In genomic region chr8:3606593-3606992, GRCm38 (mm10) we compare ENCODE assay signal across 11 mouse cellular contexts. TPM values are rescaled to one million over a fixed set of nuclear protein-coding genes. Genes with fewer than 3 reads are reported as not detected.
DNase-seq lines count a peak whose midpoint lies in the region; ATAC-seq and TF ChIP-seq lines count a peak whose summit lies in the region.
"Had no signal": no experiment of that assay in that cellular context is flagged by ENCODE, and none has a peak within 500 bp of the region (broad histone marks: within the 10 kb centered on the region; RNA-seq: fewer than 3 reads in every experiment).

No protein-coding gene starts in this region.

- ATAC-seq in kidney, embryonic 14.5 days (ENCODE audit: low FRiP score, low TSS enrichment) = peak; percentile 37; the same call in 1 of the 2 replicates

- H3K36me3 ChIP-seq in ES-E14 (ENCODE audit: control insufficient read depth, insufficient read depth, low read length, poor library complexity, severe bottlenecking) = peaks cover 81% of the 10 kb centered on the region
- H3K36me3 ChIP-seq in kidney, embryonic 14.5 days (ENCODE audit: control insufficient read depth, insufficient read depth, low read length) = peaks cover 69% of the 10 kb centered on the region

- in situ Hi-C loops in ES-E14 (cut with MboI; ENCODE audit: low sequenced_read_pairs in 2 of 2, unreplicated experiment in 2 of 2) = no loop called here

- peak overlapping the region; percentile 5 to 43; a peak in 2 of 4 replicates for H3K4me3 ChIP-seq in ES-E14 (ENCODE audit: insufficient read depth in 1 of 2, low read depth in 1 of 2, low read length in 2 of 2, poor library complexity in 1 of 2, severe bottlenecking in 1 of 2)
- H3K4me3 ChIP-seq in kidney, embryonic 14.5 days (ENCODE audit: low read length) = no peak overlapping the region
- H3K4me3 ChIP-seq: liver, embryonic 15.5 days had no signal

- H3K27ac ChIP-seq in ES-E14 (ENCODE audit: insufficient read depth, low read depth, low read length, poor library complexity, severe bottlenecking) = no peak overlapping the region
- no peak overlapping the region for H3K27ac ChIP-seq in kidney, embryonic 14.5 days (ENCODE audit: low read depth, low read length)
- H3K27ac ChIP-seq: liver, embryonic 15.5 days had no signal

- H3K4me2 ChIP-seq in kidney, embryonic 14.5 days (replicated peaks; ENCODE audit: low read depth, low read length) = no peak overlapping the region
- H3K4me2 ChIP-seq: liver, embryonic 15.5 days had no signal

- DNase-seq in heart, postnatal 4 days = peak; percentile 51
- DNase-seq in heart, postnatal 10 days = no peak
- DNase-seq in 416B (ENCODE audit: low read depth) (peak; percentile 68), ES-E14 (ENCODE audit: low read depth, low spot score) (no peak)
- DNase-seq in embryo, embryonic 10.5 days (ENCODE audit: low spot score) = no peak
- no peak for DNase-seq in ovary, postnatal 10 days (ENCODE audit: low spot score)
- DNase-seq: retina, postnatal 1 day; thymus, postnatal 4 days had no signal

- no peaks in the 10 kb centered on the region for H3K27me3 ChIP-seq in kidney, embryonic 14.5 days (ENCODE audit: control insufficient read depth, insufficient read depth, low read length)
- H3K27me3 ChIP-seq: liver, embryonic 15.5 days had no signal

- H3K4me1 ChIP-seq in ES-E14 (ENCODE audit: control insufficient read depth in 2 of 2, insufficient read depth in 2 of 2, low read length in 2 of 2, poor library complexity in 1 of 2) = peaks cover 0 to 18% of the 10 kb centered on the region in 2 experiments; a peak in 1 of 4 replicates
- H3K4me1 ChIP-seq in kidney, embryonic 14.5 days (ENCODE audit: control insufficient read depth, insufficient read depth, low read length) = no peaks in the 10 kb centered on the region

- no peaks in the 10 kb centered on the region for H3K9me3 ChIP-seq in ES-E14 (ENCODE audit: control insufficient read depth, insufficient read depth, low read depth, low read length)
- H3K9me3 ChIP-seq in kidney, embryonic 14.5 days (ENCODE audit: control insufficient read depth, low read length) = no peaks in the 10 kb centered on the region
- H3K9me3 ChIP-seq: liver, embryonic 15.5 days had no signal

- intact Hi-C loops in heart, postnatal 10 days (cut with DNase I) = no loop called here

- peak overlapping the region; percentile 35; the same call in 1 of the 2 replicates for H3K9ac ChIP-seq in ES-E14 (ENCODE audit: insufficient read depth, low read depth, low read length, poor library complexity, severe bottlenecking)
- no peak overlapping the region for H3K9ac ChIP-seq in kidney, embryonic 14.5 days (ENCODE audit: low read depth, low read length)
- H3K9ac ChIP-seq: liver, embryonic 15.5 days had no signal

- WGBS in kidney, embryonic 14.5 days = 78% methylated on average over 16 of the region's 16 CpGs

TF ChIP-seq in ES-E14, 5 proteins besides CTCF, POLR2A, EP300 and RAD21:
- TF ChIP-seq CHD2 (IDR thresholded peaks at IDR 0.05; ENCODE audit: low read depth, low read length) (no peak), ZNF384 (IDR thresholded peaks at IDR 0.05; ENCODE audit: low read depth, low read length) (no peak), MAFK (IDR thresholded peaks at IDR 0.05; ENCODE audit: insufficient read depth, low read depth, low read length) (no peak), ZC3H11A (IDR thresholded peaks at IDR 0.05; ENCODE audit: borderline replicate concordance, low read depth, low read length) (no peak), HCFC1 (IDR thresholded peaks at IDR 0.05; ENCODE audit: borderline replicate concordance, insufficient read depth, low read length) (no peak)
TF ChIP-seq in ES-E14: peak in this region for 0.

RNA-seq across cellular contexts. Expression of gene Xab2, which starts 14.5 kb away (rescaled TPM):
- 10 to 100 TPM; 20.9 to 21.3 TPM for total RNA-seq in heart, postnatal 4 days (2021)
- total RNA-seq in heart, postnatal 10 days (2021) = 10 to 100 TPM; 18.8 to 21.5 TPM
- 76.0 and 78.9 TPM in 2 replicates for total RNA-seq in ES-E14 (2012; rRNA removed)
- polyA plus RNA-seq in kidney, embryonic 14.5 days (2014; fragmentation: Nextera tagmentation; extraction: Ambion mirVana) = 42.2 and 67.7 TPM in 2 replicates

RNA-seq across cellular contexts. Expression of gene Pet100, which starts 14.8 kb away (rescaled TPM):
- total RNA-seq in heart, postnatal 4 days (2021) = 10 to 100 TPM; 72.5 to 77.7 TPM
- 10 to 100 TPM; 69.8 to 76.2 TPM for total RNA-seq in heart, postnatal 10 days (2021)
- 97.6 and 110 TPM in 2 replicates for total RNA-seq in ES-E14 (2012; rRNA removed)
- polyA plus RNA-seq in kidney, embryonic 14.5 days (2014; fragmentation: Nextera tagmentation; extraction: Ambion mirVana) = 84.5 and 132 TPM in 2 replicates

RNA-seq across cellular contexts. Expression of gene Pcp2, which starts 18.8 kb away (rescaled TPM):
- not detected for total RNA-seq in heart, postnatal 4 days (2021)
- not detected for total RNA-seq in heart, postnatal 10 days (2021)
- 0.79 and 0.89 TPM in 2 replicates for total RNA-seq in ES-E14 (2012; rRNA removed)
- polyA plus RNA-seq in kidney, embryonic 14.5 days (2014; fragmentation: Nextera tagmentation; extraction: Ambion mirVana) = 0.96 and 1.0 TPM in 2 replicates
- total RNA-seq: left cerebral cortex, adult 18-20 months had no signal

RNA-seq across cellular contexts. Expression of gene Camsap3, which starts 19.5 kb away (rescaled TPM):
- total RNA-seq in heart, postnatal 4 days (2021) = 1 to 10 TPM; 1.5 to 2.9 TPM
- total RNA-seq in heart, postnatal 10 days (2021) = 1 to 10 TPM; 1.1 to 1.9 TPM
- total RNA-seq in ES-E14 (2012; rRNA removed) = 22.4 and 36.8 TPM in 2 replicates
- 14.1 and 18.1 TPM in 2 replicates for polyA plus RNA-seq in kidney, embryonic 14.5 days (2014; fragmentation: Nextera tagmentation; extraction: Ambion mirVana)

RNA-seq across cellular contexts. Expression of gene Stxbp2, which starts 24.2 kb away (rescaled TPM):
- 10 to 100 TPM; 15.4 to 17.3 TPM for total RNA-seq in heart, postnatal 4 days (2021)
- total RNA-seq in heart, postnatal 10 days (2021) = 10 to 100 TPM; 13.9 to 14.0 TPM
- 38.5 and 50.5 TPM in 2 replicates for total RNA-seq in ES-E14 (2012; rRNA removed)
- 50.7 and 70.8 TPM in 2 replicates for polyA plus RNA-seq in kidney, embryonic 14.5 days (2014; fragmentation: Nextera tagmentation; extraction: Ambion mirVana)

Comparison
In these comparisons a context has a peak if more than half of its experiments do, and no peak if none do; other contexts are left out.
1. DNase-seq: peak in heart, postnatal 4 days (single experiment) and 416B (single experiment); none in heart, postnatal 10 days (0 of 2), ES-E14 (single experiment), embryo, embryonic 10.5 days (single experiment) and ovary, postnatal 10 days (single experiment).